Mouse (Mus musculus) embryonic facial prominence, embryonic 12.5 days (tissue): ENCODE data around the gene Ice2. TPM values are rescaled to one million over a fixed set of nuclear protein-coding genes. Genes with fewer than 3 reads are reported as not detected.

Experiments
- microRNA-seq: library from miRNA; unstranded; fragments of <30 nt; microRNA quantifications from one replicate; pipeline ENCODE4, GENCODE M21; 2017
- polyA plus RNA-seq: library from polyadenylated mRNA; unstranded; fragments of >200 nt; fragmentation: Nextera tagmentation; extraction: Ambion mirVana; gene quantifications from 2 replicates; pipeline ENCODE4 v1.2.1, GENCODE M21; 2016

Gene Ice2
- polyA plus RNA-seq, 1 experiment from 2014 or later: 27.2 TPM

Small RNA genes within 50 kb of the gene (microRNA-seq; reads per million reads assigned to microRNA genes)
- gene Mir3109: 2.5 reads per million, percentile 10 among the genes with 10 or more reads in this experiment

Other genes with a start within 250 kb of the Ice2 start
- 636 and 644 TPM in 2 replicates for gene Anxa2, start 55.7 kb downstream of the Ice2 start, polyA plus RNA-seq